Mouse (Mus musculus): Measurements from ENCODE around the gene Rbm6. TPM values are rescaled to one million over a fixed set of nuclear protein-coding genes. Genes with fewer than 3 reads are reported as not detected.

The Rbm6 gene
- polyA plus RNA-seq, 1 experiment from 2014 or later = 112 TPM

GRCm38 (mm10) chr9:107770037-107770373 lies 103.0 kb downstream of the Rbm6 start:
- 5% methylated on average over 9 of the region's 9 CpGs for WGBS
- no peaks in the 10 kb centered on the region for H3K27me3 ChIP-seq (ENCODE audit: poor library complexity, severe bottlenecking)

GRCm38 (mm10) chr9:107769445-107770000 lies 103.5 kb downstream of the Rbm6 start:
- H3K4me1 ChIP-seq = peaks cover 18% of the 10 kb centered on the region
- DNase-seq (ENCODE audit: extremely low spot score, low spot score) = no peak
- peaks cover 73% of the 10 kb centered on the region for H3K36me3 ChIP-seq (replicated peaks)
- H3K27ac ChIP-seq = peak overlapping the region; percentile 99; the same call in 1 of the 2 replicates
- WGBS = 31% methylated on average over 4 of the region's 4 CpGs
- no peaks in the 10 kb centered on the region for H3K9me3 ChIP-seq
- H3K27me3 ChIP-seq (ENCODE audit: poor library complexity, severe bottlenecking) = no peaks in the 10 kb centered on the region
- peak overlapping the region; percentile 99 for H3K4me3 ChIP-seq

More at GRCm38 (mm10) chr9:107770037-107770373, 103.0 kb downstream of the Rbm6 start:
- no peak for DNase-seq (ENCODE audit: extremely low spot score, low spot score)
- Histone ChIP-seq H3K4me1 (peaks cover 18% of the 10 kb centered on the region), H3K4me3 (peak overlapping the region; percentile 99), H3K9me3 (no peaks in the 10 kb centered on the region), H3K27ac (peak overlapping the region; percentile 99), H3K36me3 (replicated peaks) (peaks cover 73% of the 10 kb centered on the region)

- peaks cover 18% of the 10 kb centered on the region for H3K4me1 ChIP-seq
- H3K27me3 ChIP-seq (ENCODE audit: poor library complexity, severe bottlenecking) = no peaks in the 10 kb centered on the region
- WGBS = 96% methylated on average over 5 of the region's 5 CpGs
- no peaks in the 10 kb centered on the region for H3K9me3 ChIP-seq
- H3K4me3 ChIP-seq = peak overlapping the region; percentile 99
- peaks cover 73% of the 10 kb centered on the region for H3K36me3 ChIP-seq (replicated peaks)
- H3K27ac ChIP-seq = no peak overlapping the region
- DNase-seq (ENCODE audit: extremely low spot score, low spot score) = no peak
Observed at GRCm38 (mm10) chr9:107768851-107769250, 104.2 kb downstream of the Rbm6 start.

- H3K27ac ChIP-seq = no peak overlapping the region
- WGBS = 96% methylated on average over 6 of the region's 6 CpGs
- no peaks in the 10 kb centered on the region for H3K9me3 ChIP-seq
- no peak overlapping the region for H3K4me3 ChIP-seq
- DNase-seq (ENCODE audit: extremely low spot score, low spot score) = no peak
- H3K36me3 ChIP-seq (replicated peaks) = peaks cover 99% of the 10 kb centered on the region
- H3K27me3 ChIP-seq (ENCODE audit: poor library complexity, severe bottlenecking) = no peaks in the 10 kb centered on the region
- no peaks in the 10 kb centered on the region for H3K4me1 ChIP-seq
Observed at GRCm38 (mm10) chr9:107759593-107759992, 113.4 kb downstream of the Rbm6 start.

GRCm38 (mm10) chr9:107750378-107750777 lies 122.7 kb downstream of the Rbm6 start:
- 96% methylated on average over 5 of the region's 5 CpGs for WGBS
- H3K27me3 ChIP-seq (ENCODE audit: poor library complexity, severe bottlenecking) = no peaks in the 10 kb centered on the region
- H3K9me3 ChIP-seq = no peaks in the 10 kb centered on the region
- no peak for DNase-seq (ENCODE audit: extremely low spot score, low spot score)
- no peaks in the 10 kb centered on the region for H3K4me1 ChIP-seq
- no peak overlapping the region for H3K27ac ChIP-seq
- peaks cover 99% of the 10 kb centered on the region for H3K36me3 ChIP-seq (replicated peaks)
- H3K4me3 ChIP-seq = no peak overlapping the region

GRCm38 (mm10) chr9:107748063-107748462 lies 125.0 kb downstream of the Rbm6 start:
- no peaks in the 10 kb centered on the region for H3K27me3 ChIP-seq (ENCODE audit: poor library complexity, severe bottlenecking)
- H3K4me3 ChIP-seq = no peak overlapping the region
- no peak overlapping the region for H3K27ac ChIP-seq
- DNase-seq (ENCODE audit: extremely low spot score, low spot score) = no peak
- WGBS = 98% methylated on average over 3 of the region's 3 CpGs
- no peaks in the 10 kb centered on the region for H3K4me1 ChIP-seq
- H3K36me3 ChIP-seq (replicated peaks) = peaks cover 100% of the 10 kb centered on the region
- H3K9me3 ChIP-seq = no peaks in the 10 kb centered on the region

GRCm38 (mm10) chr9:107747310-107747709 lies 125.7 kb downstream of the Rbm6 start:
- H3K27me3 ChIP-seq (ENCODE audit: poor library complexity, severe bottlenecking) = no peaks in the 10 kb centered on the region
- no peaks in the 10 kb centered on the region for H3K4me1 ChIP-seq
- no peak overlapping the region for H3K4me3 ChIP-seq
- H3K27ac ChIP-seq = no peak overlapping the region
- no peak for DNase-seq (ENCODE audit: extremely low spot score, low spot score)
- WGBS = 96% methylated on average over 1 of the region's 1 CpGs
- H3K36me3 ChIP-seq (replicated peaks) = peaks cover 100% of the 10 kb centered on the region
- no peaks in the 10 kb centered on the region for H3K9me3 ChIP-seq

- Histone ChIP-seq H3K27ac (no peak overlapping the region), H3K4me3 (no peak overlapping the region), H3K27me3 (ENCODE audit: poor library complexity, severe bottlenecking) (no peaks in the 10 kb centered on the region), H3K36me3 (replicated peaks) (peaks cover 100% of the 10 kb centered on the region), H3K4me1 (no peaks in the 10 kb centered on the region), H3K9me3 (no peaks in the 10 kb centered on the region)
- DNase-seq (ENCODE audit: extremely low spot score, low spot score) = no peak
- WGBS = 95% methylated on average over 3 of the region's 3 CpGs
Observed at GRCm38 (mm10) chr9:107746679-107747078, 126.4 kb downstream of the Rbm6 start.

- 0 out of 2 replicates have a peak, but pooled peaks cover under 1% of the 10 kb centered on the region for H3K4me1 ChIP-seq
- H3K36me3 ChIP-seq (replicated peaks) = peaks cover 100% of the 10 kb centered on the region
- H3K27me3 ChIP-seq (ENCODE audit: poor library complexity, severe bottlenecking) = no peaks in the 10 kb centered on the region
- no peaks in the 10 kb centered on the region for H3K9me3 ChIP-seq
- H3K4me3 ChIP-seq = no peak overlapping the region
- no peak for DNase-seq (ENCODE audit: extremely low spot score, low spot score)
- no peak overlapping the region for H3K27ac ChIP-seq
- WGBS = 96% methylated on average over 6 of the region's 6 CpGs
Observed at GRCm38 (mm10) chr9:107744061-107744460, 129.0 kb downstream of the Rbm6 start.

- H3K36me3 ChIP-seq (replicated peaks) = peaks cover 58% of the 10 kb centered on the region
- peaks cover 43% of the 10 kb centered on the region for H3K4me1 ChIP-seq
- no peak overlapping the region for H3K4me3 ChIP-seq
- no peaks in the 10 kb centered on the region for H3K9me3 ChIP-seq
- 50% methylated on average over 4 of the region's 4 CpGs for WGBS
- H3K27me3 ChIP-seq (ENCODE audit: poor library complexity, severe bottlenecking) = peaks cover 28% of the 10 kb centered on the region
- no peak overlapping the region for H3K27ac ChIP-seq
- DNase-seq (ENCODE audit: extremely low spot score, low spot score) = no peak
Observed at GRCm38 (mm10) chr9:107738841-107739202, 134.2 kb downstream of the Rbm6 start.

GRCm38 (mm10) chr9:107738020-107738840 lies 134.8 kb downstream of the Rbm6 start:
- DNase-seq (ENCODE audit: extremely low spot score, low spot score) = peak; percentile 92
- peaks cover 43% of the 10 kb centered on the region for H3K4me1 ChIP-seq
- H3K9me3 ChIP-seq = no peaks in the 10 kb centered on the region
- 22% methylated on average over 7 of the region's 7 CpGs for WGBS
- no peak overlapping the region for H3K4me3 ChIP-seq
- peak overlapping the region; percentile 32; the same call in 1 of the 2 replicates for H3K27ac ChIP-seq
- H3K36me3 ChIP-seq (replicated peaks) = peaks cover 52% of the 10 kb centered on the region
- H3K27me3 ChIP-seq (ENCODE audit: poor library complexity, severe bottlenecking) = peaks cover 28% of the 10 kb centered on the region

- under 1% methylated on average over 7 of the region's 7 CpGs for WGBS
- peak overlapping the region; percentile 37 for H3K4me3 ChIP-seq
- peaks cover 31% of the 10 kb centered on the region for H3K36me3 ChIP-seq (replicated peaks)
- no peak for DNase-seq (ENCODE audit: extremely low spot score, low spot score)
- no peaks in the 10 kb centered on the region for H3K9me3 ChIP-seq
- H3K27me3 ChIP-seq (ENCODE audit: poor library complexity, severe bottlenecking) = peaks cover 28% of the 10 kb centered on the region
- peak overlapping the region; percentile 80 for H3K27ac ChIP-seq
- H3K4me1 ChIP-seq = peaks cover 46% of the 10 kb centered on the region
Observed at GRCm38 (mm10) chr9:107736185-107736485, 136.9 kb downstream of the Rbm6 start.

GRCm38 (mm10) chr9:107735356-107736184 lies 137.5 kb downstream of the Rbm6 start:
- no peak for DNase-seq (ENCODE audit: extremely low spot score, low spot score)

More at GRCm38 (mm10) chr9:107735356-107736184, 137.5 kb downstream of the Rbm6 start:
- Histone ChIP-seq H3K4me3 (peak overlapping the region; percentile 37), H3K9me3 (no peaks in the 10 kb centered on the region), H3K27me3 (ENCODE audit: poor library complexity, severe bottlenecking) (peaks cover 28% of the 10 kb centered on the region), H3K36me3 (replicated peaks) (peaks cover 25% of the 10 kb centered on the region), H3K4me1 (peaks cover 51% of the 10 kb centered on the region), H3K27ac (peak overlapping the region; percentile 80)
- WGBS = 3% methylated on average over 17 of the region's 17 CpGs
